Mouse (Mus musculus) embryonic facial prominence, embryonic 14.5 days (tissue): ENCODE results near the gene Tmem30c. TPM values are rescaled to one million over a fixed set of nuclear protein-coding genes. Genes with fewer than 3 reads are reported as not detected.

Experiments used
- ATAC-seq: fragments of 200-750 bp; cut with Nextera tagmentation; 2 replicates; pipeline ENCODE4 v1.8.0; 2017; ENCODE audit warnings: low read depth, moderate number of reproducible peaks, moderate TSS enrichment
- DNase-seq: peaks from one replicate; pipeline ENCODE4 v3.0.0-alpha.2; 2015; ENCODE audit warnings: low spot score
- H3K27ac ChIP-seq: fragments of 300-500 bp; sonication (generic); replicated peaks from 2 replicates; pipeline ENCODE4 v1.5.1; 2014; ENCODE audit warnings: low read depth, mild to moderate bottlenecking, low read length, moderate library complexity
- H3K27me3 ChIP-seq: fragments of 300-500 bp; sonication (generic); replicated peaks from 2 replicates; pipeline ENCODE4 v1.6.1; 2014; ENCODE audit warnings: low read length; ENCODE audit not compliant: control insufficient read depth, insufficient read depth
- H3K36me3 ChIP-seq: fragments of 300-500 bp; sonication (generic); 2 replicates; pipeline ENCODE4 v1.6.1; 2014; ENCODE audit warnings: low read length, mixed read lengths; ENCODE audit not compliant: control insufficient read depth, insufficient read depth
- H3K4me1 ChIP-seq: fragments of 300-500 bp; sonication (generic); 2 replicates; pipeline ENCODE4 v1.6.1; 2014; ENCODE audit warnings: antibody characterized with exemption, low read length; ENCODE audit not compliant: control insufficient read depth, insufficient read depth
- H3K4me2 ChIP-seq: fragments of 300-500 bp; sonication (generic); 2 replicates; pipeline ENCODE4 v1.6.1; 2014; ENCODE audit warnings: low read depth, mild to moderate bottlenecking, low read length, moderate library complexity, mixed read lengths
- H3K4me3 ChIP-seq: fragments of 300-500 bp; sonication (generic); 2 replicates; pipeline ENCODE4 v1.5.1; 2014; ENCODE audit warnings: low read depth, mild to moderate bottlenecking, low read length
- H3K9ac ChIP-seq: fragments of 300-500 bp; sonication (generic); 2 replicates; pipeline ENCODE4 v1.6.1; 2014; ENCODE audit warnings: low read depth, mild to moderate bottlenecking, low read length, moderate library complexity, mixed read lengths
- H3K9me3 ChIP-seq: fragments of 300-500 bp; sonication (generic); 2 replicates; pipeline ENCODE4 v1.6.1; 2016; ENCODE audit warnings: low read length; ENCODE audit not compliant: control insufficient read depth
- WGBS: fragments of 180-500 bp; shearing (Covaris S2); extraction: QIAGEN DNeasy Blood & Tissue Kit; methylation state at CpG from one replicate; pipeline ENCODE4 v1.1.7; 2014; 5-methylcytosine and 5-hydroxymethylcytosine counted together
- polyA plus RNA-seq: library from polyadenylated mRNA; unstranded; fragments of >200 nt; fragmentation: Nextera tagmentation; extraction: Ambion mirVana; gene quantifications from 2 replicates; pipeline ENCODE4 v1.2.1, GENCODE M21; 2014

The Tmem30c gene
- polyA plus RNA-seq, 1 experiment from 2014 or later = not detected

- WGBS = 71% methylated on average over 6 of the region's 6 CpGs
- Histone ChIP-seq H3K4me2 (no peak overlapping the region), H3K9ac (no peak overlapping the region), H3K9me3 (no peaks in the 10 kb centered on the region), H3K27ac (no peak overlapping the region), H3K27me3 (no peaks in the 10 kb centered on the region), H3K4me3 (no peak overlapping the region), H3K4me1 (peaks cover 16% of the 10 kb centered on the region), H3K36me3 (no peaks in the 10 kb centered on the region)
- no peak for ATAC-seq
- DNase-seq = no peak
Measured at GRCm38 (mm10) chr16:57305463-57305862, 12.8 kb upstream of the Tmem30c start.

- peak overlapping the region; percentile 52 for H3K4me2 ChIP-seq
- no peak overlapping the region for H3K27ac ChIP-seq
- peak overlapping the region; percentile 19 for H3K4me3 ChIP-seq
- no peaks in the 10 kb centered on the region for H3K9me3 ChIP-seq
- H3K36me3 ChIP-seq = no peaks in the 10 kb centered on the region
- 0 out of 2 replicates have a peak overlapping the region, but pooled peaks have one; percentile 30 for H3K9ac ChIP-seq
- DNase-seq (peak; percentile 56), ATAC-seq (peak; percentile 41; the same call in 1 of the 2 replicates)
- H3K27me3 ChIP-seq = no peaks in the 10 kb centered on the region
- peaks cover 16% of the 10 kb centered on the region for H3K4me1 ChIP-seq
- 19% methylated on average over 16 of the region's 19 CpGs for WGBS
Measured at GRCm38 (mm10) chr16:57303716-57304115, 11.1 kb upstream of the Tmem30c start.

- H3K27me3 ChIP-seq = no peaks in the 10 kb centered on the region
- H3K9me3 ChIP-seq = no peaks in the 10 kb centered on the region
- H3K4me1 ChIP-seq = peaks cover 16% of the 10 kb centered on the region
- peak overlapping the region; percentile 52 for H3K4me2 ChIP-seq
- no peak overlapping the region for H3K27ac ChIP-seq
- H3K4me3 ChIP-seq = peak overlapping the region; percentile 19; the same call in 1 of the 2 replicates
- WGBS = 56% methylated on average over 25 of the region's 25 CpGs
- no peaks in the 10 kb centered on the region for H3K36me3 ChIP-seq
- no peak overlapping the region for H3K9ac ChIP-seq
- peak; percentile 22; the same call in 1 of the 2 replicates for ATAC-seq
- no peak for DNase-seq
Measured at GRCm38 (mm10) chr16:57302792-57303698, 10.4 kb upstream of the Tmem30c start.

GRCm38 (mm10) chr16:57301512-57302115 lies 8.9 kb upstream of the Tmem30c start:
- peaks cover 16% of the 10 kb centered on the region for H3K4me1 ChIP-seq
- WGBS = 69% methylated on average over 9 of the region's 9 CpGs
- H3K4me2 ChIP-seq = no peak overlapping the region
- H3K36me3 ChIP-seq = no peaks in the 10 kb centered on the region
- no peak overlapping the region for H3K9ac ChIP-seq
- ATAC-seq = no peak
- H3K9me3 ChIP-seq = no peaks in the 10 kb centered on the region
- H3K27ac ChIP-seq = no peak overlapping the region
- no peak for DNase-seq
- H3K27me3 ChIP-seq = no peaks in the 10 kb centered on the region
- H3K4me3 ChIP-seq = no peak overlapping the region

- Histone ChIP-seq H3K27ac (no peak overlapping the region), H3K4me3 (no peak overlapping the region), H3K4me2 (no peak overlapping the region), H3K36me3 (no peaks in the 10 kb centered on the region), H3K27me3 (no peaks in the 10 kb centered on the region), H3K9ac (no peak overlapping the region), H3K4me1 (no peaks in the 10 kb centered on the region), H3K9me3 (no peaks in the 10 kb centered on the region)
- ATAC-seq (no peak), DNase-seq (no peak)
- 80% methylated on average over 10 of the region's 10 CpGs for WGBS
Measured at GRCm38 (mm10) chr16:57295216-57295934, 2.7 kb upstream of the Tmem30c start.

GRCm38 (mm10) chr16:57292296-57292695 lies 369 bp downstream of the Tmem30c start:
- Histone ChIP-seq H3K4me1 (no peaks in the 10 kb centered on the region), H3K36me3 (no peaks in the 10 kb centered on the region), H3K4me3 (no peak overlapping the region), H3K4me2 (no peak overlapping the region), H3K27me3 (no peaks in the 10 kb centered on the region), H3K9ac (no peak overlapping the region), H3K27ac (no peak overlapping the region), H3K9me3 (no peaks in the 10 kb centered on the region)
- no peak for ATAC-seq
- 55% methylated on average over 4 of the region's 4 CpGs for WGBS
- DNase-seq = no peak

- 92% methylated on average over 5 of the region's 5 CpGs for WGBS
- DNase-seq (no peak), ATAC-seq (no peak)
- H3K4me3 ChIP-seq = no peak overlapping the region
- no peak overlapping the region for H3K27ac ChIP-seq
- no peaks in the 10 kb centered on the region for H3K36me3 ChIP-seq
- H3K4me1 ChIP-seq = no peaks in the 10 kb centered on the region
- H3K9me3 ChIP-seq = no peaks in the 10 kb centered on the region
- H3K9ac ChIP-seq = no peak overlapping the region
- no peaks in the 10 kb centered on the region for H3K27me3 ChIP-seq
- no peak overlapping the region for H3K4me2 ChIP-seq
Measured at GRCm38 (mm10) chr16:57291696-57292095, 969 bp downstream of the Tmem30c start.

- Histone ChIP-seq H3K4me3 (no peak overlapping the region), H3K4me1 (no peaks in the 10 kb centered on the region), H3K36me3 (no peaks in the 10 kb centered on the region), H3K27ac (no peak overlapping the region), H3K4me2 (no peak overlapping the region), H3K27me3 (no peaks in the 10 kb centered on the region), H3K9me3 (no peaks in the 10 kb centered on the region), H3K9ac (no peak overlapping the region)
- no peak for ATAC-seq
- WGBS = 62% methylated on average over 8 of the region's 8 CpGs
- DNase-seq = no peak
Measured at GRCm38 (mm10) chr16:57281417-57281816, 11.2 kb downstream of the Tmem30c start.
